Mouse (Mus musculus) ES-CJ7 (cell line): ENCODE data around the gene Rsph14.
A peak's percentile ranks its signal among the peaks of the same experiment; 100 is the strongest.

ENCODE experiments used
- DNase-seq: peaks from one replicate; pipeline ENCODE4 v3.0.0; 2011; ENCODE audit warnings: low read depth, low spot score

Gene Rsph14

DNA sequence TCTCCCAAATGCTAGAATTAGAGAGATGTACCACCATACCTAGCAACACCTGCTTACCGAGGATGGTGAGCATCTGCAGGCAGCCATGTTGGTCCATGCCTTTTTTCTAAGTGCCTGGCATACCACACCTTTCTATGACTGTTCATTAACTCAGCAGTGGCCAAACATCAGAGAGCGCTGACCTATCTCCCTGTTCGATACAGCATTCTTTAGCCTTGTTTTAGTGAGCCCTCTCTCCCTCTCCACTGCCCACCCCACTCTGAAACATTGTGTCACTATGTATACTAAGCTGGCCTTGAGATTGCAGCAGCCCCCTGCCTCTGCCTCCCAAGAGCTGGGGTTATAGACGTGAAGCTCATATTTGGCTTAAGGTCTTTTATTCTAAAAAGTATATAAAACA is 21.3 kb upstream of the Rsph14 start:
- DNase-seq, result no peak

DNA sequence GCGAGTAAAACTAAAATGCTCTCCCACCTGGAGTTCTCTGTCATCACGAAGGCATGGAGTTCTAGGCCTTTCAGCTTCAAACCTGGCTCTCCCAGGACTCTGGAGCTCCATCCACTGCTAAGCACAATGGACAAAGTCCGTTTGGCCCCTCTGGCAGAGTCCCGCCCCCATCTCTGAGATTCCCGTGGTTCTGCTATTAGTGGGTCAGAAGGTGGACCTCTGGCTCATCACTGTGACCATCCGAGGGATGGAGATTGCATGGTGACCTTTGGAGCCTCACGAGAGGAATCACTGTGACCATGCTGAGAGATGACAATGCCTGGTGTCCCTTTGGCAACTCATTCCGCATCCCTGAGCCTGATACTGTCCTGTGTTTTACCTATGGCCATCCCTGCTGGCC is 20.5 kb upstream of the Rsph14 start:
- DNase-seq, result no peak

DNA sequence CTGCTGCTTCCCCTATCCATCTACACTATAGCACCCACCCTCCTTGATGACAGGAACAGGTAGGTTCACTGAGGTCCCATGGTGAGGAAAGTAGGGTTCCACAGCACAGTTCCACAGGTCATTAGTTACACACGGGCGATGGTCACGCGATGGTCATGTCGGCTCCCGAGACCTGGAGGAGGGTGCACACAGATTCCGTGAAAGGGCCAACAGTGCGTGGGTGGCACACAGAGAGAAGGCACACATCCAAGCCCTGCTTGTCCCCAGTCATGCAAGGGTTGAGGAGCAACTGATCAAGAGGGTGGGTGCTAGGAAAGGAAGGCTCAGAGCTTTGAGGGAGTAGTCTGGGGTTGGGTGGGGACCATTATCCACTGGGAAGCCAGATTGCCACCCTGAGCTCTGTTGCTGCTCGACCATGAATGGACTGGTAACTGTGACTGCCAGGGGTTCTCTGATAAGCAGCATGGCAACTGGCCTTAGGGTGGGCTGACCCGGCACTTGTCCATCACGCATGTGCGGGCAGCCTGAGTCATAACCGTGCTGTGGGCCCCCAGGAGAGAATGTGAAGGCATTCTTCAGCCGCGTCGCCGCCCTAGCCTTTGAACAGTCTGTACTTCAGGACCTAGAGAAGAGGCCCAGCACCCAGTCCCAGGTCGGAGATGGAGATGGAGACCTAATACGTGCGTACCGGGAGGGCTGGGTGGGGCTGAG is 19.1 kb upstream of the Rsph14 start:
- DNase-seq, result no peak

DNA sequence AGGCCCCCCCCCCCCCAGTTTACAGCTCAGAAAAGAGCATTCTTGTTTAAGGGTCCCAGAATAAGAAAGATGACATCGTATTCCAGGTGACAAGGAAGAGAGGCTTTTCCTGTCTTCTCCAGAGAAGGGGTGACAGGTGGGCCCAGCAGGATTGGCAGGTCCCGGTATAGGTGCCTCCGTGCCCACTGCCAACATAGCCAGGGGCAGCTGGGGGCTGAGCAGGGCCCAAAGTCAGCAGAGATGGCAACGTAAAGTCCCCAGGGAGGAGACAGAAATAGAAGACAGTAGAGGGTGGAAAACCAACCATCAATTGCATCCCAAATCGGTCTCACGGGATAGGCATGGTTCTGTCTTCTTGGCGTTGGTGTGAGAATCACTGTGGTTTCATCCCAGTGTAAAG is 16.3 kb upstream of the Rsph14 start:
- no peak for DNase-seq

DNA sequence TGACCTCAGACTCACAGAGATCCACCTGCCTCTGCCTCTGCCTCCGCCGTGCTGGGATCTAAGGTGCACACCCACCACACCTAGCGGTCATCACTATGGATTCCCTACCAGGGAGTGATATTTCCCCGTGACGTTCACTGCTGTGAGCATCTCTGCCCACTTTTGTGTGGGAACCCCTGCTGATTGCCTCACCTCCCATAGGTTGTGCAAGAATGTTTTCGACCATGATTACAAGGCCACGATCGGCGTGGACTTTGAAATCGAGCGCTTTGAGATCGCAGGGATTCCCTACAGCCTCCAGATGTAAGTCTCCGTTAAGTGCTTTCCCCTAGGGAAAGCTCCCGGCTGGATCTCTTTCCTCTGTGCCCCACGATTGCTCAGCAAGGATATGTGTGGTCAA is 13.4 kb upstream of the Rsph14 start:
- no peak for DNase-seq

DNA sequence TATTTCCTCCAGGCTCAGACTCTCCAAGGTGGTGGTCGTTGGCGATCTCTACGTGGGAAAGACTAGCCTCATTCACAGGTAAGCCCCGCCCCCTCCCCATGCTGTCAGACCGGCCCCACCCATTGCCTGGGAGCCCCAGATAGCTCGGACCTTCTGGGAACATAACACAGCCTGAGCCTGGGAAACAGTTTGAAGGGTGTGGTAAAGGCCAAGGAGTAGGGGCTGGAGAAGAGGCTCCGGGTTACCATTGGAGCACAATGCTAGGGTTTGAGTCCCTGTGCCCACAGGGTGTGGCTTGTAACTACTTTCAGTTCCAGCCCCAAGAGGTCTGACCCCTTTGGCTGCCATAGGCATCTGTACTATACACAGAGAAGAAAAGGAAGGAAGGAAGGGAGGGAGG is 12.1 kb upstream of the Rsph14 start:
- DNase-seq, result peak; percentile 38

DNA sequence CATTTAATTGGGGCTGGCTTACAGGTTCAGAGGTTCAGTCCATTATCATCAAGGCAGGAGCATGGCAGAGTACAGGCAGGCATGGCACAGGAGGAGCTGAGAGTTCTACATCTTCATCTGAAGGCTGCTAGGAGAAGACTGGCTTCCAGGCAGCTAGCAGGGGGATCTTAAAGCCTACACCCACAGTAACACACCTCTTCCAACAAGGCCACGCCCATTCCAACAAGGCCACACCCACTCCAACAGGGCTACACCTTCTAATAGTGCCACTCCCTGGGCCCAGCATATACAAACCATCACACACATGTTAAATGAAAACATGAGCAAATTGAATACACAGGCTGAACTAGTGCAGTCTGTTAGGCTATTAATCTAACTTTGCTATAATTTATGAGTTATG is 9.7 kb upstream of the Rsph14 start:
- peak; percentile 47 for DNase-seq

DNA sequence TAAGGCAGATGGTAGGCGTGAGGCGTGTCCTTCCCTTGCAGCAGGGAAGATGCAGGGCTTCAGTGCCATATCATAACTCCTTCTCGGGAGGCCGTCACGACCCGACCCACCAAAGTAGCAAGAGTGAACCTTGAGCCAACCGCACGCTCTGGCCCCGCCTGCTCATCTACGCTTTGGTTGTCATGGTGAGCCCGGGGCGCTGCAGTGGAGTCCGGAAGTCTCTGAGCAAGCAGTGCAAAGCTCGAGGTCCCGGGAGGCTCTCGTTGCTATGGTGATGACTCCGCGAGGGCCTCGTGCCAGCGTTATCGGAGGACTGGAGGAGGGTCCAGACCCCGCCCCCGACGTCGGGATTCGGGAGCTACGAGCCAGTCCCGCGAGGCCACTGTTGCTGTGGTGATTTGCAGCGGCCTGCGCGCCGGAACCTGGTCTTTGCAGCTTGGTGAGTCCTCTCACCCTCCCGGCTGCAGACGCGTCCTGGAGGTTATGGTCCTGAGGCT is 4.5 kb upstream of the Rsph14 start, which contains the start of gene Rab36:
Gene Rab36, plus strand, starts transcription at position 176 of the 497 bp plus-strand sequence.
- DNase-seq, result peak; percentile 96

DNA sequence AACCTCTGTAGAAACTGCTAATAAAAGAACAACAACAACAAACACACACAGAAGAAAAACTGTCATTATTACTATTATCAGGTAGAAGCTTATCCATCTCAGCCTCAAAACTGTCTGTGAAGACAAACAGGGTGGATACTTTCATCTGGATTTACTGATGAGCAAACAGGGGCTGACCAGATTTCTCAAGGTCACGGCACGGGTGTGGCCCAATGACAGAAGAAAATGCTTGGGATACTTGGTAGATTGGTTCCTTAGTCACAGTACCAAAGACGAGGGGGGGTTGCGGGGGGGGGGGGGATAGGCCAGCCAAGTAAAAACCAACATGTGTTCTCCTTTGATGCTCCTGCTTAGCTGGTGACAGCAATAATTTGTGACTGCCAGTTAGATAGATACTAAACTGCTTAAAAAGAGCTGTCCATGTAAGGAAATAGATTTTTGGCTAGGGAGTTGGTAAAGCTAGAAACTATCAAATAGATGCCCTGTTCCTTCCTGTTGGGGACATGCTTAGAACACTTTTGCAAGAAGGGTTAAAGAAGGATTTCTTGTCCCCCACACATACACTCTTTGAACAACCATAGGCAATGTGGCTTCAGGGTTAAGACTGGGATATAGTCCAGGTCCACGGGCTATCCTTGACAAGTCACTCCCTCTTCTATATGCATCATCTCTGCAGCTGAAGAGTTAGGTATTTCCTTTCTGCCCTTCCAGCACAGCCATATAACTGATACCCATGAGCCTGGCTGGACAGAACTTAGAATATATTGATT is 856 bp downstream of the Rsph14 start:
- DNase-seq, result peak; percentile 49

DNA sequence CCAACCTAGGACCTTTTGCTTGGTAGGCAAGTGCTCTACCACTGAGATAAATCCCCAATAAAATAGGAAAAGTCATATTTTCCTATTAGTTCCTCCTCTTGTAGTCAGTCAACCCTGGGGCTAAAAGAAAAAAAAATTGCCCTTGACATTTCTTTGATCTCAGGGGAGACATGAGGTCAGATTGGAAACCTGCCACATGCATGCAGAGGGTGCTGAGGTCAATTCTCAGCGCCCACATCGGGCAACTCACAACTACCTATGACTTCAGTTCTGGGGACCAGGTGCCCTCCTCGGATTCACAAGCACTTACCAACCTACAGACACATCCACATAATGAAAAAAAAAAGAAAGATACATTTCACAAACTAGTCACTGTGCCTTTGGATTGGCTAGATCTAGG is 2.2 kb downstream of the Rsph14 start:
- DNase-seq, result no peak

DNA sequence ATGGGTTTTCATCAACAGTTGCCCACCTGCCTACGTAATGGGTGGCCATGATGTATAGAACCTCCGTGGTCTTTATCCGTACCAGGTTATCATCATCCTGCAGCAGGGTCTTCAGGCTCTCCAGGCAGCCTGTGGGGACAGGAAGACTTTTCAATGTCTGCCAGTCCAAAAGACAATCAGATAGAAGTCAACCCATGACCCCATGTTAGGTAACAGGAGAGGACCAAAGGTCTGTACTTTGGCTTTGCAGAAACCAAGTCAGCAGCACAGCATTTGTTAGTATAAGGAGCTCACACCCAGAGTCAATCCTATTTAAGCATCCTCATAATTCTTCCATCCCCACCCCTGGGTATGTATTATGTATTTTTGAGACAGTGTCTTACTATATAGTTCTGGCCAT is 2.7 kb downstream of the Rsph14 start:
- DNase-seq, result no peak

DNA sequence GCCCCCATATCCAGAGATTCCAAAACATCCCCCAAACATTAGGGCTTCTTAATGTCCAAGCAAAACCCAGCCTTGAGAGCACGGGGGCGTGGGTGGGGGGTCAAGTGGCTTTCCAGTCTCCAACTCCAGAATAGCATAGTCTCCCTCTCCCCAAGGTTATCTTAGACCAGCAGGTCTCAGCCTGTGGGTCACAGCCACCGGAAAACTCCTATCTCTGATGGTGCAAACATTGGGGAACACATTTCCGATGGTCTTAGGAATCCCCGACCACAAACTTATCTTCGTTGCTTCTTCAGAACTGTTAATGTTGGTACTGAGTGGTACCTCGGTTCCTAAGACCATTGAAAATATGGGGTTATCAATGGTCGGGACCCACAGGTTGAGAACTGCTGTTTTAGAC is 3.6 kb downstream of the Rsph14 start:
- no peak for DNase-seq

DNA sequence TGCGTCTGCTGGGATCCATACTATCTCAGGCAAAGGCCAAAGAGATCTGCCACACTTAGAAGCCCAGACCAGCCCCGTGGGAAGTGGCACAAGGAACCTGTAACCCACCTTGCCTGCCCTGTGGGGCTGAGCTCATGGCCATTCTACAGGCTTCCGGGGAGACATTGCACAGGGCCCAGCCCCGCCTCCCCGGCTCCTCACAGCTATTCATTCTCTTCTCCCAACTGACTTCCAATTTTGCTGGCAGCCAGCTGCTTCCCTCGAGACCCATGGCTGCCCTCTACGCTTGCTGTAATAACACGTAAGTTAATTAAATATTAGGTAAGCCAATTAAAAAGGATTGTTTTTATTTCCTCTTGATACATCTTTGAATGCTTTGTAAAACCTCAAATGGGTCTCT is 5.9 kb downstream of the Rsph14 start:
- DNase-seq, result no peak

DNA sequence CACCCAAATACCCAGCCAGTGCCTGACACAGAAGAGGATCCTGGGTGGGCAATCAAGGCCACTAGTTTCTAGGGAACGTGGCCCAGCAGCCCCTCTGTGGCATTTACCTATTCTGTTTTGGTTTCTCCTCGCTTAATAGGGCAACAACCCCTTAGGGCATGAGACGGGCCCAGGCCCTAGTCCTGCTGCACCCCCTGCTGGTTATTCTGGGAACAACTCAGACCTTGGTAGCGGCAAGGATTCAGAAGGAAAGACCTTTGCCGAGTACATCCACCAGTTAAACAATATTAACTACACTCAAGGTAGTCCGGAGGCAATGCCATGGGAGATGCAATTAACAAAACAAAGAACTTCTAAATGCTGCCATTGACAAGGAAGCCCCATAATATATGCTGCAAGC is 11.2 kb downstream of the Rsph14 start:
- peak; percentile 66 for DNase-seq

DNA sequence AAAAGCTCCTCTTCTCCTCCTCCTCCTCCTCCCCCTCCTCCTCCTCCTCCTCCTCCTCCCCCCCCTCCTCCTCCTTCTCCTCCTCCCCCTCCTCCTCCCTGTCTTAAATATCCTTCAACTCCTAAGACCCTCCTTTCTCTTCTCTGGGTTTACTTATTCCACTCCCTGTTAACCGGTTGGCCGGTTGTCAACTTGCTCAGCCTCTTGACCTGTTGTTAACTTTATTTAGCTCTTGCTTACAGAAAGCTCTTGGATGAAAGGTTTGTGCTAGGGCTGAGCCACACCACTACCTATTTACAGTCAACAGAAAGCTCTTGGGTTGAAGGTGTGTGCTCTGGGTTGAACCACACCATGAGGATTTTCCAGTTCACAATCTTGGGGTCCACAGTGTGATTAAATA is 12.1 kb downstream of the Rsph14 start:
- no peak for DNase-seq

DNA sequence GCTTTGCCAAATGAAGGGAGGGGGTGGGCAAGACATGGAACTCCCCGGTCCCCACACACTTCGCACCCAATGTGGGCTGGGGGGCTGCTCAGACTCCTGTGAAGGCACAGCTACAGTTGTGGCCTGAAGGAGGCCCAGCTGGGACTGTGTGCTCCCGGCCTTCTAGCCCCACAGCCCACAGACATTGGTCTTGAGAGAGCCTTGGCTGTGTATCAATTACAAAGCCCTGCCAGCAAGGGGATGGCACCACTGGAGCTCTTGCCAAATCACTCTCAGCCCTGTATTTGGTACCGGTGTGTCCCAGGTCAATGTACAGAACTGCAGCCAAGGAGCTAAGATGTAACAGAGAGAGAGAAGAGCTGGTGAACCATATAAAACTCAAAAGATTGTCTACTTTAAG is 15.9 kb downstream of the Rsph14 start:
- DNase-seq, result no peak

DNA sequence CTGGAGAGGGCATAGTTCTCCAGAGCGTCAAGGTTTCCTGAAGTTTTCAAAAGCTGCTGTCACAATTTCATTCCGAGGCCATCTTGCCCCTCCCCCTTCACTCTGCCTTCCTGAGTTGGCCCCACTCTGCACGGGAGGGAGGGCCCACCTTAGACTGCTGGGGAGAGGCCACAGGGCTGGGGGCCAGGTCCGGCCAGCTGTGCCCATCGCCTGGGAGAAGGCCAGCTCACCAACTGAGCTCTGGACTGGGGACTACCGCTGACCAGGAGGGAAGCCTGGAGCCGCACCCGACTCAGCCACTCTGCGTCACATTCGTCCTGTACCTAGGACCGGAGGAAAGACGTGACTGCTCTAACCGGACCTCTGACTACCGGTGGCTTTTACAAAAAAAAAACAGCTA is 16.9 kb downstream of the Rsph14 start:
- no peak for DNase-seq

DNA sequence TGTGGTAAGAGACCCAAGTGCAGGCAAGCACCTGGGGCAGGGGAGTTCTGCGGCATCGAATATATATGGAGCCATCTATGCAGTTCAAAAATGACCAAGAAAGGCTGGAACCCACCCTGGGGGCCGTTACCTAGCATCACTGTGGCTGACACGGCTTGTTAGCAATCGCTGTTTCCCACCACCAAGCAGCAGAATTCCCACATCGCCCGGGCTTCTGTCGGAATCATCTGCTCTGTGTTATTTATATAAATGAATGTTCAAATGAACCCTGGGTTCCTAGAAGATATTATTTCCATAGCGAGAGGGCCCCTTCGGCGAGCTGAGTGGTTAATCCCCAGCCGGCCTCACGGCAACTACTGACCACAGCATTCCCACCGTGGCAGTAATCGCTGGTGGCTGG is 21.7 kb downstream of the Rsph14 start:
- no peak for DNase-seq

DNA sequence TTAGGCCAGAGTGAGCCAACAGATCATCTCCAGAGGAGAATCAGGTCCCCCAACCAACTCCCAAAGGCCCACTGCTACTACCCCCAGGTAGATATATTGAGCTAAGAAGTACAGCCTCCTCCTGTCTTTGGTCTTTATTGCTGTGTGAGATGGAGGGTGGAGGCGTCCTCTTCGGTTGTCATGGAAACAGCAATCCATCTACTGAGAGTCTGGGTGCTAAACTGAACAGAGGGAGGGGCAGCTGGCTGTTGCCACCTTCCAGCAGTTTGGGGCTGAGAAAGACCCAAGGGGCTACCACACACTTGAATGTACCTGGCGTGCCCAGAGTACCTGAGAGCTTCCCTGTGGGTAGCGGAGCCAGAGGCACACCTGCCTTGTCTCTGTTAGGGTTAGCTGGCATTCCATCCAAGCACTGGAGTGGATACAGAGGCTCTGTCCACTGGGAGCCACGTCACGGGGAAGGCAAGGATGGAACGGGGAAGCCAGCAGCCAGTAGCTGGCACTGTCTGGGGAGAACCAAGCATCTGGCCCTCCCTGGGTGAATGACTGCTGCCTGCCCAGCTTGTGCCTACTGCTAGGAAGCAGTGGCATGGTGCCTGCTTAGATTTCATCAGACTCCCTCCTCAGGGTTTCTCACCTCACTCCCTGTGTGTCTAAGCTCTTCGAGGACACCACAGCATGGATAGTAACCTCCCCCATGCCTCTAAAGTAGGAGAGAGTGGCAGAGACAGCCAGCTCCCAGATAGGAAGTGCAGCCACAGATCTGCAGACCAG is 25.3 kb downstream of the Rsph14 start:
- DNase-seq, result no peak

DNA sequence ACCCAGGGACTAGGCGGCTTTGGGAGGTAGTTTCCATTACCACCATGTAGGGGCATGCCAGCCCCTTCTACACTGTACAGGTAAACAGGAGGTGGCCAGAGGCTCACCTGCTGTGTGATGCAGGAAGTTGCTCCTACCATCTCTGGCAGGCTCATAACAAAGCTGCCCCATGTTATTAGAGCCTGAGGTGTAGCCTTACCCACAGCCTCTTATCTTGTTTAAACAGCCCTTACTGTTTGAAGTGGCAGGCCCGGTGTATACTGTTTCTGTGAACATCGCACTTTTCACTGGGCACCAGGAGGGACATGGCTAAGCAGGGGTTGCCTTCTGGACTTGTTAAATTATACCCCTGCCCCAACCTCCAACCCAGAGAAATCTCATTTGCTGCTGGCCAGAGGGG is 28.3 kb downstream of the Rsph14 start:
- no peak for DNase-seq

DNA sequence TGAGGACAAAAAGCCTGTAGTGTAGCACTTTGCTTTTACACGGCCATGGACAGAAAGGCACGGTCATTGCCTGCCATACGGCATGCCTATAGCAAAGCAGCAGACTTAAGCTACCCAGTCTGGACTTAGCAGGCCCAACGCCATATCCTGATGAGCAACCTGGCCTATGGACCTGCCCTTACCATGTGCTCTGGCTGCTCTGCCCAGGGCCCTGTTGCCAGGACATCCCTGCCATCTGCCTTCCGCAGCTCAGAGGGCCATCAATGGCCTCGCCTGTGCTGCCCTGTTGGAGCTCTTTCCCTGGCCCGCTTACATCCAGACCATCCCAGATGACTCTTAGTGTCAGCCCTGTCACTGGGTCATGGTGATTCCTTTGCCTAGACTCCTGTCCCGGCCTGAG is 31.0 kb downstream of the Rsph14 start:
- no peak for DNase-seq

DNA sequence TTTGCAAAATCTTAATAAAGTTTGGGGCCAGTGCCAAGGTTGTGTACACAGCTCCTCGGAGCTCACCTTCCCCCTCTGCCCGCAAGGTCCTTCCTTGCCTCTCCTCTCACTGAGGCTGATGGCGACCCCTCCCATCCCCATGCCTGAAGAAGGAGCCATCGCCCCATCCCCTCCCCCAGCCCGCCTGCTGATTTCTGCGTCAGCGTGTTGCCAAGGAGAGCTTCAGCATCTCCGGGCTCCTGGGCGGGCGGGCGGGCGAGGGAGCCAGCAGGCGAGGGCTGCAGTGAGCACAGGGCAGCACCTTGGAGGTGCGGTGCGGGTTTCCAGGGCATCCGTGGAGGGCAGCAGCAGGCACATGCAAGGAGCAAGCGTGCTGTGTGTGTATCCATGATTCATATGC is 37.0 kb downstream of the Rsph14 start:
- DNase-seq, result peak; percentile 42
